Mouse (Mus musculus) mouse embryonic stem cell (cell line): Measurements from ENCODE around the gene Nkx6-2.

Experiments used
- in situ Hi-C, 2 experiments: fragments of 300-500 bp; cut with MboI; formaldehyde crosslinking; loops; 1 replicate in 1 of 2; 3 replicates in 1 of 2; pipeline ENCODE4 v1.14.3; 2019 to 2020; ENCODE audit warnings: low sequenced_read_pairs in 2 of 2, low pct_unique_long_range_greater_than_20kb in 1 of 2, mixed read lengths in 1 of 2; ENCODE audit not compliant: unreplicated experiment in 1 of 2

Nkx6-2 gene

DNA sequence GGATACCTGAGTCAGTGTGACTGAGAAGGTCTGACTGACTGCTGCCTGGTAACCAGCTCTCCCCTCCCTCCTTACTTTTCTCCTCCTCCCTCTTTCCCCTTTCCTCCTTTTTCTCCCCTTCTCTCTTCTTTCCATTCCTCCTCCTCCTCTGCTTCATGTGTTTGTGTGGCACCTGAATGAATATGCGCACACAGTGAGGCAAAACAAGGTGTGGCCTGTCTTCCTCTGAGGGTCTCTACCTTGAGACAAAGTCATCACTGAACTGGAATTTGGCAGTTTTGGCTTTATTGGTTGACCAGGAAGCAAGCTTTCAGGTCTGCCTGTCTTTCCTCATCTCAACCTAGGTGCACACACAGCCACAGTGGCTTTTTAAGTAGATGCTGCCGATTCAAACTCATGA lies 45.8 kb downstream of the Nkx6-2 start:
- in situ Hi-C loops: no loop called here

DNA sequence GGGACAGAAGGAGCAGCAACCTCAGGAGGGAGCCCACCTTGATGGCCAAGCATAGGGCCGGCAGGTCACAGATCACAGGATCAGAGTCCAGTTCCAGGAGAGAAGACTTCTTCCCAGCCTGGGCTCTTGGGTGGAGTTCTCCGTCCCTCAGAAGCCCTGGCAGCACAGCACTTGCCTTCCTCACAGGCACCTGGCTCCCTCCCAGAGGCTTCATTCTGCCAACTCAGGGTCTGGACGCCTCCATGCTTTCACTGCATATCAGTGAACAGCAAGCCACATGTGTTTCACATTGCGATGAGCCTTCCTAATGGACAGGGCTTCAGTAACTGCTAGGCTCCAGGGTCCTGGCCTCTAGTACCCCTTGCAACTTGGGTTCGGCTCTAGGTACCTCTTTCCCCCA lies 46.3 kb downstream of the Nkx6-2 start:
- in situ Hi-C loops: no loop called here

DNA sequence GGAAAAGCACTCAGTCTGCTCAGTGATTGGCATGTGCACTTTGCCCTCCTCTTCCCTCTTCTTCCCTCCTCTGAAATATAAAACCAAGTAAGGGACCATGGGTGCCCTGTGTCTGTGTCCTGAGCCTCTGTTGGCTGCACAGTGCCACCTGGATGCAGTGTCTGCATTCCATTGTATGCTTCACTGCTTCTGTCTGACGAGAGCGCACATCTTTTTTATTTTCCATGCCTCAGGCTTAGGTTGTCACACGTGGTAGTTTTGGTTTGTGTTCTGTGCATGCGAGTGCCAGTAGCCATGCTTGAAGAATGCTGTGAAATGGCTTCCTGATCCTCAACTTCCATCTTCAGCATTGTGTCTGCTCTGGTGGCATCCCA lies 51.2 kb downstream of the Nkx6-2 start:
- in situ Hi-C loops: no loop called here

DNA sequence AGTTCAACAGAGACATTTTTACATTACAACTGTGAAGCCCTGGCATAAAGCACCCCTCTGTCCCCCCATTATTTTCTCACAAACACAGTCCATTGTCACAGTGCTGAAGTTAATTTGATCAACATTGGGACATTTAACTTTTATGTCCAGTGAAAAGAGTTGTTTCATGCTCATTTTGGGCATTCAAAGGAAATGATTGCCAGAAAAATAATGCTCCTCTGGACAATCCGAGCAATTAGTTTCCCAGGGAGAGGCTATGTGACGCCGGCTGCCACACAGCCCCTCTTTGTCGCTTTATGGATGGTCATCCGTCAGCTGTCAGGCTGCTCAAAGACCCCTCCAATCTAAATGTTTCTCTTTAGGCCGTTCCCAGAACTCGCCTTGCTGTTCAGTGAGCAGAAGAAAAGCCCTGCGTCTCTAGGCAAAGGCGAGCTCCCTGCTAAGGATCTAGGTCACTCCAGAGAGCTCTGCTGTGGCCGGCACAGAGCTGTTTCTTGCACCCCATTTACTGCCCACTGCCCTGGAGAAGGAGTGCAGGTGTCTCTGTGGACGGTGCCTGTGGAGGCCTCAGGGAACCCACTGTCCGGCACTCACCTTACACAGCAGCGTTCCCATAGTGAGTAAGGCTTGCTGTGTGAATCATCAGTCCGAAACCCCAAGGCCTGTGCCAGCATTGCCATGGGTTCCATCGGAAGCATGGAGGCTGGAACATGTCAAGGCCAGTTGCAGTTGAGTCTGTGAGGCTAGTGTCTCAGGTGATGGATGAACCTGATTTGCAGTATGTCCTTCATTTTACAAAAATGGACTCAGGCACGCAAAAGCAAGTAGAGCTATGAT lies 51.8 kb downstream of the Nkx6-2 start:
- in situ Hi-C loops: no loop called here
